Mouse (Mus musculus): Measurements from ENCODE around the gene Foxj1. TPM values are rescaled to one million over a fixed set of nuclear protein-coding genes. Genes with fewer than 3 reads are reported as not detected.

Foxj1 gene
- polyA plus RNA-seq, 1 experiment from 2014 or later: 4.4 TPM

Other genes with a start within 250 kb of the Foxj1 start
- gene Wbp2, start 248.4 kb downstream of the Foxj1 start, polyA plus RNA-seq (2016; fragmentation: Nextera tagmentation; extraction: Ambion mirVana): 71.0 and 73.6 TPM in 2 replicates
- gene Trim47, start 208.2 kb downstream of the Foxj1 start, polyA plus RNA-seq (2016; fragmentation: Nextera tagmentation; extraction: Ambion mirVana): 2.1 and 2.4 TPM in 2 replicates
- 1.7 TPM in 2 replicates for gene Trim65, start 204.3 kb downstream of the Foxj1 start, polyA plus RNA-seq (2016; fragmentation: Nextera tagmentation; extraction: Ambion mirVana)
- gene Mrpl38, start 196.5 kb downstream of the Foxj1 start, polyA plus RNA-seq (2016; fragmentation: Nextera tagmentation; extraction: Ambion mirVana): 112 and 114 TPM in 2 replicates
- gene Fbf1, start 167.2 kb downstream of the Foxj1 start, polyA plus RNA-seq (2016; fragmentation: Nextera tagmentation; extraction: Ambion mirVana): 63.5 and 67.7 TPM in 2 replicates
- gene Ten1, start 136.5 kb downstream of the Foxj1 start, polyA plus RNA-seq (2016; fragmentation: Nextera tagmentation; extraction: Ambion mirVana): 51.7 and 57.1 TPM in 2 replicates
- gene Acox1, start 136.4 kb downstream of the Foxj1 start, polyA plus RNA-seq (2016; fragmentation: Nextera tagmentation; extraction: Ambion mirVana): 19.8 and 19.9 TPM in 2 replicates
- 0.47 and 0.48 TPM in 2 replicates for gene Evpl, start 97.3 kb downstream of the Foxj1 start, polyA plus RNA-seq (2016; fragmentation: Nextera tagmentation; extraction: Ambion mirVana)
- gene Srp68, start 61.2 kb downstream of the Foxj1 start, polyA plus RNA-seq (2016; fragmentation: Nextera tagmentation; extraction: Ambion mirVana): 99.3 and 105 TPM in 2 replicates
- gene Galr2, start 54.5 kb downstream of the Foxj1 start, polyA plus RNA-seq (2016; fragmentation: Nextera tagmentation; extraction: Ambion mirVana): 0.07 TPM in 2 replicates
- 56.5 and 60.5 TPM in 2 replicates for gene Exoc7, start 28.2 kb downstream of the Foxj1 start, polyA plus RNA-seq (2016; fragmentation: Nextera tagmentation; extraction: Ambion mirVana)
- gene Rnf157, start 77.6 kb upstream of the Foxj1 start, polyA plus RNA-seq (2016; fragmentation: Nextera tagmentation; extraction: Ambion mirVana): 5.5 and 5.7 TPM in 2 replicates
- 31.6 and 33.1 TPM in 2 replicates for gene Ubald2, start 98.7 kb upstream of the Foxj1 start, polyA plus RNA-seq (2016; fragmentation: Nextera tagmentation; extraction: Ambion mirVana)
- gene Qrich2, start 130.8 kb upstream of the Foxj1 start, polyA plus RNA-seq (2016; fragmentation: Nextera tagmentation; extraction: Ambion mirVana): 0.16 and 0.24 TPM in 2 replicates
- gene Prpsap1, start 158.8 kb upstream of the Foxj1 start, polyA plus RNA-seq (2016; fragmentation: Nextera tagmentation; extraction: Ambion mirVana): 200 and 209 TPM in 2 replicates
- gene Sphk1, start 195.5 kb upstream of the Foxj1 start, polyA plus RNA-seq (2016; fragmentation: Nextera tagmentation; extraction: Ambion mirVana): 4.0 and 4.6 TPM in 2 replicates
- gene Ube2o, start 246.0 kb upstream of the Foxj1 start, polyA plus RNA-seq (2016; fragmentation: Nextera tagmentation; extraction: Ambion mirVana): 9.2 and 10.5 TPM in 2 replicates